Mouse (Mus musculus): ENCODE measurements around the gene Pptc7.

GRCm38 (mm10) chr5:122272821-122273220 lies 11.3 kb upstream of the Pptc7 start:
- TF ChIP-seq CTCF (IDR thresholded peaks at IDR 0.05; ENCODE audit: low read depth, low read length) (no peak), POLR2A (IDR thresholded peaks at IDR 0.05; ENCODE audit: insufficient read depth, low read length) (no peak)

Measured in ES-Bruce4 (cell line).